Mouse (Mus musculus): ENCODE data around the gene Palm2.

Palm2 gene

DNA sequence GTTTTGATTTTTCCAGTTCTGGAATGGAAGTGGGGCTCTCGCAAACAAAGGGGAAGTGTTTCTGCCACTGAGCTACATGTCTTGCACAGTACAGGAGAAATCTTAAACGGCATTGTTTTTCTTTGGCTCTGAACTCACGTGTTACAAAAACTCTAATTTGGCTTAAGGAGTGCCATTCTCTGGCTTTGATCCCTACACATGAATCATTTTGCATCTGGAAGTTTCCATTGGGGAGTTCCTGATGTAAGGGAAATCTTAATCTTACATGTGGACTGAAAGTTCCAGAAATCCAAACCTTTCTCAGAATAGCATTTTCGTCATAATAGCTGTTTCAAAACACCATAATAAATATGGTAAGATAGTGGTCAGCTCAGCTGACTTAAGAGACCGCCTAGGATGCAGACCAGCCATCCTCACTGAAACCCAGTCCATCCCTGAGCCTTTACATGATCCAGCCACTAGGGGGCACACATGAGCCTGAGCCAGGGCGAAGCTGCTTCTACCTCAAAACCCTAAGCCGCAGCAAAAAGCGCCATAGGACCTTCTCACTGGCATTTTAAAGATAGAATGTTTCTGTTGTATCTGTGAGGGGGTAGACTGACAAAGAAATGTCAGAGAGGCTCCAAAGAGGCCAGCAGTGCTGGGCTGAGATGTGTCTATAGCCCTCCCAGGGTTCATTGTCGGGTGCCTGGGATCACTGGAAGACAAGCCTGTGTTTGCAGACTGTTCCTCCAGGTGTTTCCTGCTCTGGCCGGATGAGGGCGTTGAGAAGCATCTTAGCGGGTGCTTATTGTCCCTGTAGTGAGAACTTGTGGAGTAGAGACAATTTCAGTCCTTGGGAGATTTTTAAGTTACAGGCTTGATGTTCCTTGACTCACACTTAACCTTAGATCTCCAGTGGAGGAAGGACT, 239.2 kb downstream of the Palm2 start:
- peak; percentile 79 for DNase-seq

DNA sequence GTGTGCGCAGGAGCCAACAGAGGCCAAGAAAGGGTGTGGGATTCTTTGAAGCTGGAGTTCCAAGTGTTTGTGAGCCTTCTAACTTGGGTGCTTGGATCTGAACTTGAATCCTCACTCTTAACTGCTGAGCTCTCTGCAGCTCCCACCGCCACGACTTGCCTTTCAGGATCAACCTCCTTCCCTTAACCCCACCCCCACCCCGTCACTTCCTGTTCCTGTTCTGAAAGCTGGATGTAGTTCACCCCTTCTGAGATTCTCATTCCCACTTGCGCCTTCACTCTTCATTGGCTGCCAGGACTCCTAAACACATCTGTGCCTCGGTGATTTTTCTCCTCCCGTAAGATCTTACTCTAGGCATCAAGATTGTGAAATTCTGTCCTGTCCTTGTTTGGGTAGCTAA, 240.3 kb downstream of the Palm2 start:
- no peak for DNase-seq

DNA sequence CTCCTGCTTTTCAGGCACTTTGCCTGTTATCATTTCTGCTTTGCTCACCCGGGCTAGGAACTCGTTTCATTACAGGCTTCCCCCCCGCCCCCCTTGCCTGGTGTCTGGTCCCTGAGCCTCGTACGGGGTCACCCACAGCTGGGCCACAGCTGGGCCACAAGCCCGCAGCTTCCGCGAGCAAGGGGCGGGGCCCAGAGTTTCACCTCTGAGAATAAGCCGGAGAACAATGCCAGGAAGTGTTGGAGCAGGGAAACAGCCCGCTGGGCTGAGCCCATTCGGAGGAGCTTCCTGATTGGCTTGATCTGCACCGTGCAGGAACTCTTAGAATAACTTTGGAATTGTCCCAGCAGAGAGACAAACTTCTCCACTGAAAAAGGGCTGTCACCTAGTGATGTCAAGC, 241.3 kb downstream of the Palm2 start:
- no peak for DNase-seq

DNA sequence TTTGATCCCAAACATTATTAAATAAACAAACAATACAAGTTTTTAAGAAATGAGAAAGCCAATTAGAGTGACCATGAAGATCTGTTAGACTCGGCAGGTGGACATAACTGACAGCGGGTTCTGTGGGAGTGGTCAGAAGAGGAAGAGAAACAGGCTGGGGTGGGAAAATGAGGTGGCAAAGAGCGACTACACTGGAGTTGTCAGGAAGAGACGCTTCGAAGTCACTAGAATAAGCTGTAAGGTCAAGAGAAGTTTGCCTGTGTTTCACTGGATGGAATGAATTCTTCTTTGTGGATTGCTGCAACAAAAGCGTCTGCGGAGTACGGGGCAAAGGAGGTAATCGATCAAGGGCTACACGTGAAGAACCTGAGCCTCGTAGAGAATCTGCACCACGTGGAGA, 243.9 kb downstream of the Palm2 start:
- no peak for DNase-seq

DNA sequence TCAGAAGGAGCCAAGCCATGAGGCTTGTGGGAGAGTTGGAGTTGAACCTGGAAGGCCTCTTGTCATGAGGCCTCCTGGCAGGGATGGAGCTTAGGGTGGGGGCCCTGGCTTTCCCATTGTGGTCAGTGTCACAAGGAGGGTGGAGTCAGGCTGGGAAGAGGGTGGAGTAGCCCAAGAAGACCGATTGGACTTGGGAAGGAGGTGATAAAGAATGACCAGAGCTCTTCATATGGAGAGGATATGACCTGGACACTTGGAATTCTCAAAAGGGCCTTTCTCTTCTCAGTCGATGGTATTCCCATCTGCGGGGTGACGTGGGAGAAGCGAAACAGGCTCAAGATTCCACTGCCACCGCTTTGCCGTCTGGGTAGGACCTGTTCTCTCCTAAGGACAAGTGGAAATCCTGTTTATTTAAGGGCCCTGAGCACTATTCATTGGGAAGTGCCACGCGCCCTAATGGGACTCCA, 245.0 kb downstream of the Palm2 start:
- DNase-seq = no peak

DNA sequence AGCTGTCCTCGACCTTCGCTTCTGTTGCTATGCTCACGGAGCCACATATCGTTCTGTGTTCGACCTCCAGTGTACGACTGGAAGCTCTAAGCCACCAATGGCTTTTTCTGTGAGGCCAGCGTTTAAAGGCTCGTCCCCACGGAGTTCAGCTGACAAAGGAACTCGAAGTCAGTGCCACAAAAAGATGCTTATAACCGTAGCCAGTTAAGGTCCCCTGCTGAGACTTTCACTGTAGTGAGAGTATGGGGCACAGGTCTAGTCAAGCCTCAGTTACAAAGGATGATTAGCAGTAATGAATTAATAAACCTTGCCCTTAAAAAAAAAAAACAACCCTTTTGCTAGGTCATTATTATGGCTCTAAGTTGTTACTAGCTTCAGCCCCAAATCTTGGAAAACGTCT, 246.1 kb downstream of the Palm2 start:
- DNase-seq = no peak

DNA sequence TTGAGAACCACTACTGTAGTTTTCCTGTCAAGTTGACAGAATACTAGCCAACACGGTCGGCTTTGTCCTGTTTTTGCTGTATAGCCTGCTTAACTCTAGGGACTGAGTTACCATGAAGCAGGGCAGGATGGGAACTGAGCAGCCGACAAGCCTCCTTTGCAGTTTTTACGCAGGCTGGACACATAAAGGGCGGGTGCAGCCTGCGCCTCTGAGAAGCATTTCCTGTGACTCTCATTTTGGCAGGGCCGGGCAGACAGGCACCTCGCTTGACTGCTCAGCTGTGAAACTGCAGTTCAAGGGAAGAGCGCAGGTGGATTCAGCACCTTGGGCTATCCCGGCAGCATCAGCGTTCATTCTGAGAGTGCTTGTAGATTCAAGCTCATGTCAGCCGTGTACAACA, 247.5 kb downstream of the Palm2 start:
- DNase-seq = peak; percentile 40

DNA sequence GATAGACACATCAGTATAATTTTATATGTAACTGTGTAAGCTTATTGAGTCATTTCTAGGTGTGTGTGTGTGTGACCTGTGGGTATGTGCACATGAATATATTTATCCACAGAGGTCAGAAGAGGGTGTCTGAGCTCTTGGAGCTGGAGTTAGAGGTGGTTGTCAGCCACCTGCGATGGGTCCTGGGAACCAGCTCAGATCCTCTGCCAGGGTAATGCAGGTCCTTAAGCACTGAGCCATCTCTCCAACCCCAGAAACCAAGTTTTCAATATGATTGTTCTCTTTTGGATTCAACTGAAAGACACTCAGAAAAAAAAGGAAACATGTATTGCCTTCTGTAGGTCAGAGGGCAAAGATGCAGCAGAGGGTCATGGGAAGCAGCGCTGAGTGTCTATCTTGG, 248.3 kb downstream of the Palm2 start:
- DNase-seq = no peak

DNA sequence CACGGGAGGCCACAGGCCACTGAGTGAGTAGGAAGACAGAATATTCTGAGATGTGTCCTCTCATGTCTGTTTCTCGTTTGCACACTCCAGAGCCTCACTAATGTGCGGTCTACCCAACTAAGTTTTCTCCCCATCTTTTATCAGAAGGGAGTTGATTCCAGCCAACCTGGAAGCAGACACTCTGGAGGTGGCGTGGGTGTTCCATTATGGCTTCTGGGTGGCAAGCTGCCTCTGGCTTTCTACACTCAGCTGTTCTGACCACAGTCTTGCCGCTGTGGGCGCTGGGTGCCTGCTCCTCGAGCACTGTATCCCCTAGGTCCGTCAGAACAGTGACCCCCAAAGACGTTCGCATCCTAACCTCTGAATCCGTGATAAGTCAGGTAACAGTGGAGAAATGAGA, 248.9 kb downstream of the Palm2 start:
- no peak for DNase-seq

DNA sequence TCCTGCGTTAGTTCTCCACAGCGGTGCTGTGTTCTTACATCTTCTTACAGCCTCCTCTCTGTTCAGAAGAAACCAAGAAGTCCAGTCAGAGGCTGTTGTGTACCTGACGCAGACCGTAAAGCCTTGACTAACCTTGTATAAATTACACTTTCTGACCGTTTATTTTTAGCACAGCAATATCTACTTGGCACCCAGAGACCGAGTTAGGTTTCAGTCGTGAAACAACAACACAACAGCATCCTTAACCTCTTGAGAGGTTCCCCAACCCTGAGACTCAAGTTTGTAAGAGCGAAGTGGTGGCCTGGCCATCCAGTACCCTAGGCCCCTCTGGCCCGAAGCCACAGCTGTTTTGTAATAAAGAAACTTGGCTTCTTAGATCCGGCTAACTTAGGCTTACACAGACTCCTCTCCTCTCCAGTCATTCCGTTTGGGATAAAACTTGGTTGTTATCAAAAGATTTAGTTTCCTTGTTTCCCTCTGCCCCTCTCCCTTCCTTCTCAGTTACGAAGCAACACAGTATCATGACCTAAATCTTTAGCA, 250.7 kb downstream of the Palm2 start:
- DNase-seq = no peak

DNA sequence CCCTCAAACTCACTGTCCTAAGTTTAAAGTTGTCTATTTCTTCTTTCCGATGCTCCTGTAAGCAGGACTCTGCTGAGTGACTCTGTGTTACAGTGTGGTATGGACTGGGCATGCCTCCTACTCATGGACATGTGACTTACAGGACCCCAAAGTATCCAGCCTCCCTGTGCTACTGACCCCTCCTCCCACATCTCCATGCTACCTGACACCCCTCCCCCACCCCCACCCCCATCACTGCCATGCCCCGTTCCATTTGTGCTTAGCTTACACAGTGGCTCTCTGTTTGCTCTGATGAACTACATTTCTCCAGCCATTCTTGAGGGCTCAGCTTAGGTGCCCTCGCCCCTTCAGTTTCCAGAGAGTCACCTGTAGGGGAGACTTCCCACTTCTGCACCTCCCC, 252.7 kb downstream of the Palm2 start:
- no peak for DNase-seq

DNA sequence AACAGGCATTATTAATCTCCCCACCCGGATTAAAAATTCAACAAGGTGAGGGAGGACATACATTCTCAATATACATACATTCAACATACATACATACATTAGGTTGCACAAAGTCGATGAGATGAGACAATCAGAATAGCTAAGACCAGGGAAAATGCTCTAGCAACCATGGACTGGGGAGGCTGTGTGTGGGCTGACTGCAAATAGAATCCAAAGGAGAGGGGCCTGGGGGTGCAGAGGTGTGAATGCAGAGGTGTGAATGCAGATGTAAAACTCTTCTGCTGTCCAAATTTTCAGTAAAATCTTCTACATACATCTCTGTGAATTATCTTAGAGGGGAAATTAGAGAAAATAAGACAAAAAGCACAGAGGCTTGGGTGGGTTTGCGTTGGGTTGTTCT, 253.5 kb downstream of the Palm2 start:
- DNase-seq = no peak

DNA sequence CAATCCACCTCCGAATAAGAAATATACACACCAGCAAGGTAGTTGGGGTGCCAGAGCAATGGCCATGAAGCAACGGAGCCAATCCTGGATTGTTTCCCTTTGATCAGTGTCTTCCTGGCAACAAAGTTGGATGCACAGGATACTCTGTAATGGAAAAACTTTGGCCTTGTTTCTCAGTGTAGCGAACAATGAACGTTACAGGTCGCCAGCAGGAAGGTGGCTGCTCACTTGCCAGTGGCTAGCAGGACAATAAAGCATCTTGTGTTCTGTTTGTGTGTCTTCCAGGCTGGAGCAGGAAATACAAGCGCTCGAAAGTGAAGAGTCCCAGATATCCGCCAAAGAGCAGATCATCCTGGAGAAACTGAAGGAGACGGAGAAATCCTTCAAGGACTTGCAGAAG, 254.1 kb downstream of the Palm2 start:
- DNase-seq = no peak

DNA sequence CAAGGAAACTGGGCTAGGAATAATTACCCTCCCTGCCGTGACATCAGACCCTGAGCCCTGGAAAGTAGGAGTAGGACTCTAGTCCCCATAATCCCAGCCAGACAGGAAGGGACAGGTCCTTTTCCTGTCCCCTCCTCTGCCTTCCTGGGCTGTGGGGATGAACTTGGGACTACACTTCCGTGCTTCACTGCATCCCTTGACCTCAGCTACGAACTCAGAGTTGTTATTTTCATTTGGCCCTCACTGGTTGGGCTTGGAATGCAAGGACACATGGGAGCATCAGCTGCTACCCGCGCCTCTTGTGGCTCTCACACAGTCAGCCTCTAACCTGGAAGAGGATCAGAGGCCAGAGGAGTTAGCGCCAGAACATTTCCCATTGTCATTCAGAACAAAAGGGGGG, 256.0 kb downstream of the Palm2 start:
- no peak for DNase-seq

DNA sequence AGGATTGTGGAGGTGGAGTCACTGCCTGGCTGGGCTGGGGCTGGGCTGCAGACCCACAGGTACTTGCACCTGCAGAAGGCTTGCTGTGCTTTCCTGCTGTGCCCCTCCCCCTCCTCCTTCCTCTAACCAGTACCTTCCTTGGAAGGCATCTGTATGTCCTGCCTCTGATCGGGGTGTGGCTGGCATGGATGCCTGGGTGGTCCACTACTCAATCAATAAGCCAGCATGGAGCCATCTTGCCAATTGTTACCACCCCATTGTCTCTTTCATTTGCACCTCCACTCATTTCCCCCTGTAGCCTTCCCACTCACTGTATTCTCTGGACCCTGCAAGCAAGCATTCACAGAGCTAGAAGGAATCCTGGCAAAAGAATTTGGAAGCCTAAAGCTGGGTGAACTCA, 256.8 kb downstream of the Palm2 start:
- DNase-seq = no peak

DNA sequence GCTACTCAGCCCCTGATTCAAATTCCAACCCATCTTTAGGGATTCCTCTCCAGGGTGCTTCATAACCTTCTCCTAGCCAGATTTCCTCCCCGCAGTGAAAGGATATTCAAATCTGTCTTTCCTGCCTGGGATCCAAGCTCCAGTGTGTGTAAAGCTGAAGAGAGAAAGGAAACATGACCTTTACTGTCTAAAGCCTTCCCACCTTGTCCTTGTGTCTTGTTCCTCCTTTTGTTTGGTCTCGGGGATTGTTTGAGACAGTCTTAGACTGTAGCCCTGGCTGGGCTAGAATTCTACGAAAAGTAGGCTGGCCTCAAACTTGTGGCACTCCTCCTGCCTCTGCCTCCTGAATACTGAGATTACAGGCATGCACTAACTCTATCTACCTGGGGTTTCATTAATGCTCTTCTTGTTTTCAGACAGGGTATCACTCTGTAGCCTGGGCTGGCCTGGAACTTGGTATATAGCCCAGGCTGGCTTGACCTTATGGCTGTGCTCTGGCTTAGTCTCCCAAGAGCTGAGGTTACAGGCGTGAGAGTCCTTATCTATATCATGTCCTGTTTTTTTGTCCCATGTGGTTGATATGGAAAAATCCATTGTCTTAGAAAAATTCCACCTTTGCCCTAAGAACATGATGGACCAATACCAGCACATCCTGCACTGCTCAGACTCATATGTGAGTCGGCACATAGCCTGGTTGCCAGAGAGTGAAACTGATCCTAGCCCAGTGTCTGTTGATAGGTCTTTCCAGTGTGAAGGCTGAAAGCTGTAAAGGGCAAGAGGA, 260.5 kb downstream of the Palm2 start:
- DNase-seq = no peak

DNA sequence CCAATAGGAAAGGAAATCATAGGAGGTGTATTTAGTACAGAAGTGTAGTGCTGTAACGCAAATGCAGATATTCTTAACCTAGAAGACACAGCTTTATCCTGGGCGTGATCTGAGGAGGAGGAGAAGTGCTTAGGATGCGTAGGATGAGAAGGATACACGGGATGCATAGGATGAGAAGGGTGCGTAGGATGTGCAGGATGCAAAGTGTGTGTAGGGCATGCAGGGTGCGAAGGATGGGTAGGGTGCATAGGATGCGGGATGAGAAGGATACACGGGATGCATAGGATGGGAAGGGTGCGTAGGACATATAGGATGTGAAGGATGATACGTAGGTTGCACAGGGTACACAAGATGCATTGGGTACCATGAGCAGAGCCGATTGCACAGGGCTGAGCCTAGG, 262.9 kb downstream of the Palm2 start:
- no peak for DNase-seq

DNA sequence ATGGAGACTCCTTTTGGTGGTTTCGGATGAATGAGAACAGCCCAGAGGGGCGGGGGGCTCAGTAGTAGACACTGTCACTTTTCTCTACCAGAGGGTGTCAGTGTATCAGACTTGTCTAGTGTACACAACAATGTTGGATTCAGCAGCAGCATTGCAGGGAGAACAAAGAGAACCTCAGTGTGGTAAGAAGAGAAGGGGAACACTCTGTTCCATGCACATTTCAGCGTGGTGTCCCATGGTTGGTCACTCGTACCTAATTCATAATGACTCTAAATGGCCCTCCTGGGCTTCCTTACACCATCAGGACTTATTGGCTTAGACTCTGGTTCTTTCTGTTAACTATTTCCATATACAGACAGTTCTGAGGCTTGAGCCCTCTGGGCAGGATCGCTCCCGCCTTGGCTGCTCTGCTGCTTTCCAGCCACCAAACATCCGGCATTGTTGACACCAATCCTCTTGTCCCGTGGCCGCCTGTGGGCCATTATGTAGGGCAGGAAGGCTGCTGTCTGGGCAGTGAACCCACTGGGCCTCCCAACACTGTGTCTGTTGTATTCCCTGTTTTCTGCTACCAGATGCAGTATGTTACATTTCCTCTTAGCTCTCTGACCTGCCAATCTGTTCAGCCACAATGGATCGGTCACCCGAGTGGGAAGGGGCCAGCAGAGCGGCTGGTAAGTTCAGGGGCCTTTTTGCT, 264.0 kb downstream of the Palm2 start:
- no peak for DNase-seq

DNA sequence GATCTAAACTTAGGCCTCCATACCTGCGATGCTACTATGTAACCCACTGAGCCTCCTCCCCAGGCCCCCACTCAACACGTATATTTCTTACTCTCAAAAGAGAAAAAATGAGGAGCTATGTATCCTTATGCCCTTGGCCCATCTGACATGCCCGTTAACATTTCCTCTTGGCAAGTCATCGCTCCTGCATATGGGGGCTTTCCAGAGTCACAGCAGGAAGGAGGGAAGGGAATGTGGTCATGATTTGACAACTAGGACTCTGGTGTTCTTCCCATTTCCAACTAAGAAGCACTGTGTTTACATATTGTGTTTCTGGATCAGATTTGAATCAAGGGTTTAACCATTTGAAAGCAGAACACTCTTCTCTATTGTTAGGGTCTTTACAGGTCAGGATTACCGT, 267.5 kb downstream of the Palm2 start:
- no peak for DNase-seq

DNA sequence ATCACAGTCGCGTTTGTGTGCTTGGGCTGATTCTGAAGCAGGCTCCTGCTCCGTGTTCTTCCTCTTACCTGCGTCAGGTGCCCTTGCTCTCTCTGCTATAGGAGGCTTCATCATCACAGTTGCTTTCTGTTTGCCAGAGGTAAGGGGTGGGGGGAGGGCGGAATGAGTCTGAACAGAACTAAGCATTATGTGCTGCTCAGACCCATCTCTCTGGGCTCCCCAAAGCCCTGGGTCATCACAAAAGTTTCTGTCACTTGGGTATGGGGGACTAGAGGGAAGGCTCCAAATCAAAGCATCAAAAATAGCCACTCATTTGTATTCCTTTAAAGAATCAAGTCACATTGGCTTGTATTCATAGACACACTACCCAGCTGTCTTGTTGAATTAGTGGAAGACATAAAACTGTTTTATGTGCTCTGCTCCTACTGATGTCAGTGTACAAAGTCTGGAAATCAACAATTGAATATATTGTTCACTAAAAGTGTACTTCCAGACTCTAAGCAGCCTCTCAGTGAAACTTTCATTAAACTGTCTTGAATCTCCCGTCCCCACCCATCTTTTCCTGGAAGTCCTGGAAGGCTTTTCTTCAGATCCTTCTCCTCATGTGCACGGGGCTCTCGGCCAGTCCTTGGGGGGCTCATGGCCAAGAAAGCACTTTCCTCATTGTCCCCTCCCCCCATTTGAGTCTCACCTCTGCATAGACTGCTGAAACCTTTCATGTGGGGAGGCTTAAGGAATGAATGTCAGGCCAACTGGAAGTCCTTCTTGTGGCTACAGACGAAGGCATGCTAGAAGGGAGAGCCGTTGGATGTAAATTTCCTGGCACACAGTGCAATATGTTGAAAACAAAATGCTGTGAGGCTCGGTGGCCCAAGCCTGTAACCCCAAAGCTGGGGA, 269.8 kb downstream of the Palm2 start:
- no peak for DNase-seq

DNA sequence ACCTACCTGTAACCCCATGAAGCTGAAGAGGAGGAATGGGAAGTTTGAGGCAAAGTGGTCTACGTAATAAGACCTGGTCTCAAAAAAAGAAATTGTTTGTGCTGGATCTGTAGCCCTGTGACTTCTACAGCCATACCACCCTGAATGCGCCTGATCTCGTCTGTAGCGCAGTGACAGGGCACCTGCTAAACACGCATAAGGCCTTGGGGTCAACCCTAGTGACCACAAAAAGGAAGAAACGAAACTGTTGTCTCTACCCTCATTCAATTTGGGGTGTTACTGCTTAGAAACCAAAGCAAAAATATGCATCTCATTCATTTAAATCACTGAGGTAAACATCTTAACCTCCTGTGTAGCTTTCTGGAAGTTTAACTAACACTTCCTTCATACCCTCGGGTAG, 270.5 kb downstream of the Palm2 start:
- DNase-seq = no peak

DNA sequence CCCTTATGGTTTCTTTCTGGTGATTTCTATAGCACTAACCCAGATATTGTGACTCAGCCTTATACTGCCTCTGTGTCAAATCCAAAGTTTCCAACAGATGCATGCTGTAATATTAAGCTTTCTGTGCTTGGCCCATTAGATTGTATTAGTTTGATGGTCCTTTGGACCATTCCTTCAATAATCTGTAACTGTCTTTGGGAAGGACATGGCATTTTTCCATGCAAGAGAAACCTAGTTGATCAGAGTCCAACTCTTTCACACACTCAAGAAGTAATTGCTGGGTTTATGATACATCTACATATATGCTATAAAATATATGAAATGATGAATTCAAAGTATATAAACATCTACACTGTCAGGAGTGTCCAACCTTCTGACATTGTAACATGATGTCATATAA, 281.8 kb downstream of the Palm2 start:
- no peak for DNase-seq
